Mouse (Mus musculus) heart, embryonic 16.5 days (tissue): ENCODE data around the gene Myo1a. TPM values are rescaled to one million over a fixed set of nuclear protein-coding genes. Genes with fewer than 3 reads are reported as not detected.
"Not testable (repeated sequence)": the region's sequence is repeated elsewhere in the genome, so short reads cannot be mapped to it uniquely, and the experiment has no call there.

Source experiments
- ATAC-seq: fragments of 200-750 bp; cut with Nextera tagmentation; replicated peaks from 2 replicates; pipeline ENCODE4 v1.8.0; 2017; ENCODE audit warnings: moderate number of reproducible peaks; ENCODE audit not compliant: insufficient read depth, low FRiP score; ENCODE audit errors: extremely low read depth
- H3K27ac ChIP-seq: fragments of 300-500 bp; sonication (generic); 2 replicates; pipeline ENCODE4 v1.5.1; 2014; ENCODE audit warnings: mild to moderate bottlenecking, low read length, control low read depth, moderate library complexity
- H3K27me3 ChIP-seq: fragments of 300-500 bp; sonication (generic); 2 replicates; pipeline ENCODE4 v1.6.1; 2014; ENCODE audit warnings: low read length, mixed read lengths; ENCODE audit not compliant: control insufficient read depth, insufficient read depth
- H3K36me3 ChIP-seq: fragments of 300-500 bp; sonication (generic); 2 replicates; pipeline ENCODE4 v1.6.1; 2014; ENCODE audit not compliant: control insufficient read depth, insufficient read depth
- H3K4me1 ChIP-seq: fragments of 300-500 bp; sonication (generic); 2 replicates; pipeline ENCODE4 v1.6.1; 2014; ENCODE audit warnings: low read length, mixed read lengths; ENCODE audit not compliant: control insufficient read depth, insufficient read depth
- H3K4me2 ChIP-seq: fragments of 300-500 bp; sonication (generic); 2 replicates; pipeline ENCODE4 v1.6.1; 2014; ENCODE audit warnings: low read depth, mild to moderate bottlenecking, control low read depth, low read length
- H3K4me3 ChIP-seq: fragments of 300-500 bp; sonication (generic); 2 replicates; pipeline ENCODE4 v1.5.1; 2014; ENCODE audit warnings: mild to moderate bottlenecking, control low read depth, low read length
- H3K9ac ChIP-seq: fragments of 300-500 bp; sonication (generic); 2 replicates; pipeline ENCODE4 v1.6.1; 2014; ENCODE audit warnings: low read length, control low read depth
- H3K9me3 ChIP-seq: fragments of 300-500 bp; sonication (generic); replicated peaks from 2 replicates; pipeline ENCODE4 v1.6.1; 2016; ENCODE audit warnings: low read length; ENCODE audit not compliant: control insufficient read depth
- WGBS: fragments of 180-500 bp; shearing (Covaris S2); extraction: QIAGEN DNeasy Blood & Tissue Kit; methylation state at CpG from one replicate; pipeline ENCODE4 v1.1.7; 2014; 5-methylcytosine and 5-hydroxymethylcytosine counted together
- polyA plus RNA-seq: library from polyadenylated mRNA; unstranded; fragments of >200 nt; fragmentation: Nextera tagmentation; extraction: Ambion mirVana; gene quantifications from 2 replicates; pipeline ENCODE4 v1.2.1, GENCODE M21; 2015

Myo1a gene
- polyA plus RNA-seq, 1 experiment from 2014 or later = 1.8 TPM

DNA sequence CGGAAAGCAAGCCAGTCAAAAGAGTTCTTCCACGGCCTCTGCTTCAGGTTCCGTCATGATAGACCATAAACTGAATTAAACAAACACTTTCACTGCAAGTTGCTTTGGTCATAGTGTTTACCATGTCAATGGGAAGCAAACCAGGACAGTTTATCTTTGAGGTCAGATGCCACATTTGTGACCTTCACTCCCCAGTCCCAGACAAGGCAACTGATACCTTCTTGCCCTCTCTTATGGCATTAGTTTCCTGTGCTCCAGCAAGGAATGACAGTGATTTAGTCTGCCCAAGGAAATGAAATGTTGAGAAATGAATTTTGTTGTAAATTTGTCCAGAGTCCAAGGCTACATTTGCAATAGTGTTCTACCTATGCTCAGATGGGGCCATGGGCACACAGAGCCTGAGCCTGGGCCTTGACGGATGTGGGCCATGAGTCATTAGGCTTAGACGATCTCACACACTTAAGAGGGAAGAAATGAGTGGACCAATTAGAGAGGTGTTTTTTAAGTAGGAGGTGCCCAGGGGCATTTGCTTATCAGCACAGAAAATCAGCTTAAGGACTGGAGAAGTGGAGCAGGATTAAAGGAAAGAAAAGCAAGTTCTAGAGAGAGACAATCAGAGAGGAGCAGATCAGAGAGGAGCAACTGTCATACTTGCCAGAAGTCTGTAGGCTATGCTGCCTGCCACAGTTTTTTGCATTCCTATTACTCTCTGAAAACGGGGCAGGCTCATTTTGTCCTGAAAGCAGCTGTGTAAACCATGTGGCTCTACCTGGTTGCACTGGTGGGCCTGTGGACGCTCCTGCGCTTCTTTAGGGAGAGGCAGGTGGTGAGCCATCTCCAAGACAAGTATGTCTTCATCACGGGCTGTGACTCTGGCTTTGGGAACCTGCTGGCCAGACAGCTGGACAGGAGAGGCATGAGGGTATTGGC, 54.5 kb downstream of the Myo1a start, which contains the start of the genes Rdh1 and Rdh16f1:
TSS of gene Rdh1 (plus strand) at position 541 of the 930 bp plus-strand sequence.
TSS of gene Rdh16f1 (plus strand) at position 607 of the 930 bp plus-strand sequence.
- Histone ChIP-seq H3K27ac (no peak within 1 kb of the TSS), H3K9ac (no peak within 1 kb of the TSS), H3K36me3 (no peaks in the 10 kb centered on the region), H3K4me2 (no peak within 1 kb of the TSS), H3K4me1 (peaks cover 2% of the 10 kb centered on the region; the same call in 1 of the 2 replicates), H3K27me3 (no peaks in the 10 kb centered on the region), H3K4me3 (no peak within 1 kb of the TSS), H3K9me3 (no peaks in the 10 kb centered on the region)
- WGBS = 57% methylated on average over 8 of the region's 9 CpGs
- no peak for ATAC-seq

DNA sequence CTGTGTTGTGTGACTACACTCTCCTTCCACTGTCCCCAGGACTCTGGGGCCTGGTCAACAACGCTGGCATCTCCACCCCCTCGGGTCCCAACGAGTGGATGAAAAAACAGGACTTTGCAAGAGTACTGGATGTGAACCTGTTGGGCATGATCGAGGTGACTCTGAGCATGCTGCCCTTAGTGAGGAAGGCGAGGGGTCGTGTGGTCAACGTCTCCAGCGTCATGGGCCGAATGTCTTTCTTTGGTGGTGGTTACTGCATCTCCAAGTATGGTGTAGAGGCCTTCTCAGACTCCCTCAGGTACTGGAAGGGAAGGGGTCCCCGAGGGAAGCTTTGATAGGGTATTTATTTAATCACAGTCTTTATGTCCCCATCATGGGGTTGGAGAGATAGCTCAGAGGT, 58.0 kb downstream of the Myo1a start:
- not testable (repeated sequence) for H3K4me3 ChIP-seq, H3K27me3 ChIP-seq, H3K4me1 ChIP-seq, H3K9ac ChIP-seq, H3K4me2 ChIP-seq, ATAC-seq, H3K9me3 ChIP-seq, H3K36me3 ChIP-seq, H3K27ac ChIP-seq
- 83% methylated on average over 10 of the region's 10 CpGs for WGBS

- H3K4me1 ChIP-seq = no peaks in the 10 kb centered on the region
- H3K9me3 ChIP-seq = no peaks in the 10 kb centered on the region
- H3K27me3 ChIP-seq = no peaks in the 10 kb centered on the region
- no peak overlapping the region for H3K4me2 ChIP-seq
- H3K36me3 ChIP-seq = no peaks in the 10 kb centered on the region
- H3K9ac ChIP-seq = no peak overlapping the region
- no peak for ATAC-seq
- H3K27ac ChIP-seq = no peak overlapping the region
- H3K4me3 ChIP-seq = no peak overlapping the region
- 61% methylated on average over 12 of the region's 12 CpGs for WGBS
Observed at GRCm38 (mm10) chr10:127763914-127764680, 59.1 kb downstream of the Myo1a start.

DNA sequence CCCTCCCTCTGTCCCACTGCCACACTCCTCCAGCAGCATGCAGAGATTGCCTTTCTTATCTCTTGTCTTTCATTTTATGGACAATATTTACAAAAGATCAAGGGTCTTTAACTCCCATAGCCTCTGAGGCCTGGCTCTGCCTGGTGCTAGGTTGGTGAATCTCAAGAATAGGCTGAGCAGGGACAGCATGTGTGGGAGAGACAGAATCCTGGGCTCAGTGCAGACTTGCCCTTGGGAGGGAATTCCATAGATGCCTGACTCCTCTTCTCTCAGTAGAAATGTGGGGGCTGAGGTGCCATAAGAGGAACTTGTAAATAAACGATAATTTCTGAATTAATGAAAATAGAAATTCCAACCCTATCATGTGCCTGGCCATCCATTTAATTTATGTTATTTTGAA, 61.6 kb downstream of the Myo1a start:
- Histone ChIP-seq H3K9me3 (no peaks in the 10 kb centered on the region), H3K4me2 (no peak overlapping the region), H3K27me3 (no peaks in the 10 kb centered on the region), H3K4me1 (no peaks in the 10 kb centered on the region), H3K36me3 (no peaks in the 10 kb centered on the region), H3K4me3 (no peak overlapping the region), H3K9ac (no peak overlapping the region), H3K27ac (no peak overlapping the region)
- WGBS = 77% methylated on average over 1 of the region's 1 CpGs
- no peak for ATAC-seq

Other genes starting within 250 kb of the Myo1a start
- 0.46 and 0.84 TPM in 2 replicates for gene Stac3, start 203.5 kb upstream of the Myo1a start, polyA plus RNA-seq
- 59.8 and 72.0 TPM in 2 replicates for gene Ndufa4l2, start 190.2 kb upstream of the Myo1a start, polyA plus RNA-seq
- 127 and 132 TPM in 2 replicates for gene Shmt2, start 182.7 kb upstream of the Myo1a start, polyA plus RNA-seq
- gene Nxph4, start 170.6 kb upstream of the Myo1a start, polyA plus RNA-seq = 1.2 and 1.4 TPM in 2 replicates
- 33.4 and 34.4 TPM in 2 replicates for gene Lrp1, start 84.0 kb upstream of the Myo1a start, polyA plus RNA-seq
- gene Stat6, start 62.2 kb upstream of the Myo1a start, polyA plus RNA-seq = 36.1 and 36.7 TPM in 2 replicates
- gene Nemp1, start 38.3 kb upstream of the Myo1a start, polyA plus RNA-seq = 8.3 and 8.7 TPM in 2 replicates
- 10.9 and 12.7 TPM in 2 replicates for gene Nab2, start 36.6 kb upstream of the Myo1a start, polyA plus RNA-seq
- 0.74 TPM in 1 of 2 replicates, not detected in the other for gene Tac2, start 19.3 kb downstream of the Myo1a start, polyA plus RNA-seq
- 1.4 and 1.6 TPM in 2 replicates for gene Zbtb39, start 34.4 kb downstream of the Myo1a start, polyA plus RNA-seq
- gene Gpr182, start 46.6 kb downstream of the Myo1a start, polyA plus RNA-seq = 16.1 and 19.0 TPM in 2 replicates
- gene Rdh1, start 54.6 kb downstream of the Myo1a start, polyA plus RNA-seq = not detected in 2 replicates
- not detected in 2 replicates for gene Rdh16f1, start 54.6 kb downstream of the Myo1a start, polyA plus RNA-seq
- 0.09 and 0.24 TPM in 2 replicates for gene Rdh9, start 71.2 kb downstream of the Myo1a start, polyA plus RNA-seq
- gene Rdh16, start 96.0 kb downstream of the Myo1a start, polyA plus RNA-seq = not detected in 2 replicates
- not detected in 2 replicates for gene Rdh19, start 144.8 kb downstream of the Myo1a start, polyA plus RNA-seq
- not detected in 2 replicates for gene Rdh16f2, start 161.3 kb downstream of the Myo1a start, polyA plus RNA-seq
- not detected in 2 replicates for gene Rdh7, start 183.6 kb downstream of the Myo1a start, polyA plus RNA-seq
- gene Sdr9c7, start 193.3 kb downstream of the Myo1a start, polyA plus RNA-seq = not detected in 2 replicates